Mouse (Mus musculus): ENCODE measurements around the gene Mccc1. TPM values are rescaled to one million over a fixed set of nuclear protein-coding genes. Genes with fewer than 3 reads are reported as not detected.

The Mccc1 gene
- polyA plus RNA-seq, 1 experiment from 2014 or later: 29.1 TPM

Other genes starting within 250 kb of the Mccc1 start
- gene Atp11b, start 246.6 kb downstream of the Mccc1 start, polyA plus RNA-seq (2014; fragmentation: Nextera tagmentation; extraction: Ambion mirVana): 30.3 and 33.0 TPM in 2 replicates
- gene Dcun1d1, start 63.2 kb downstream of the Mccc1 start, polyA plus RNA-seq (2014; fragmentation: Nextera tagmentation; extraction: Ambion mirVana): 101 and 105 TPM in 2 replicates
- gene Ccdc144b, start 52.9 kb upstream of the Mccc1 start, polyA plus RNA-seq (2014; fragmentation: Nextera tagmentation; extraction: Ambion mirVana): not detected in 2 replicates
- gene Acad9, start 65.3 kb upstream of the Mccc1 start, polyA plus RNA-seq (2014; fragmentation: Nextera tagmentation; extraction: Ambion mirVana): 92.8 and 98.0 TPM in 2 replicates
- 9.3 and 10.6 TPM in 2 replicates for gene D3Ertd254e, start 150.3 kb upstream of the Mccc1 start, polyA plus RNA-seq (2014; fragmentation: Nextera tagmentation; extraction: Ambion mirVana)
- gene Qrfpr, start 221.6 kb upstream of the Mccc1 start, polyA plus RNA-seq (2014; fragmentation: Nextera tagmentation; extraction: Ambion mirVana): not detected in 2 replicates